Mouse (Mus musculus): ENCODE results near the gene Tm2d1. TPM values are rescaled to one million over a fixed set of nuclear protein-coding genes. Genes with fewer than 3 reads are reported as not detected.
A peak's percentile ranks its signal among the peaks of the same experiment; 100 is the strongest.

Gene Tm2d1
- polyA plus RNA-seq, 1 experiment, result 11.8 TPM

- no peak overlapping the region for H3K4me3 ChIP-seq (ENCODE audit: low read depth, low read length)
- peaks cover 2% of the 10 kb centered on the region; the same call in 1 of the 2 replicates for H3K27me3 ChIP-seq (ENCODE audit: control insufficient read depth, insufficient read depth, low read length)
- TF ChIP-seq CTCF (IDR thresholded peaks at IDR 0.05; ENCODE audit: extremely low read depth, insufficient read length, insufficient replicate concordance, low read depth, low read length) (no peak), POLR2A (IDR thresholded peaks at IDR 0.05; ENCODE audit: low read depth, low read length) (no peak)
- no peaks in the 10 kb centered on the region for H3K4me1 ChIP-seq (ENCODE audit: control insufficient read depth, insufficient read depth, insufficient read length, low read length)
- 73% methylated on average over 8 of the region's 8 CpGs for WGBS
- H3K27ac ChIP-seq (ENCODE audit: insufficient read depth, low read depth, low read length), result no peak overlapping the region
- no peaks in the 10 kb centered on the region for H3K36me3 ChIP-seq (ENCODE audit: control insufficient read depth, insufficient read depth, low read length)
Observed at GRCm38 (mm10) chr4:98335726-98336125, 47.4 kb downstream of the Tm2d1 start.

DNA sequence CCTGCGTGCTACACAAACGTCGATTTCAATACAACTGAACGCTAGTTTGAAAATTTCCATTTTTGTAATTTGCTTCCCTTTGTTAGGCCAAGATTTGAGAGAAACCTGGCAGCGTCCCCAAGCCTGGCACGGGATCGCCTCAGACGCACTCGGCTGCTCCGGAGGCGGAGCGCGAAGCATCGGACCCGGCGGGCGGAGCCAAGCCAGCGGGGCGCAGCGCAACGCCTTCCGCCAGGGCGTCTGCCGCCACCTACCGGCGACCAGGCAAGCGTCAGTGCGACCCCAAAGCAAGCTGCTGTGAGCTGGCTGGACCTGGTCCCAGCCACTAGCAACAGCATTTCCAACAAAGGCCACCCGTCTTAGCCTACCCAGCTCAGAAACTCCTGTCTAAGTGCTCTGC lies 60.9 kb downstream of the Tm2d1 start:
- peak; percentile 89 for TF ChIP-seq CTCF (IDR thresholded peaks at IDR 0.05; ENCODE audit: extremely low read depth, insufficient read length, insufficient replicate concordance, low read depth, low read length)
- TF ChIP-seq POLR2A (IDR thresholded peaks at IDR 0.05; ENCODE audit: low read depth, low read length), result no peak
- Histone ChIP-seq H3K27ac (ENCODE audit: insufficient read depth, low read depth, low read length) (0 out of 2 replicates have a peak overlapping the region, but pooled peaks have one; percentile 7), H3K36me3 (ENCODE audit: control insufficient read depth, insufficient read depth, low read length) (no peaks in the 10 kb centered on the region), H3K4me1 (ENCODE audit: control insufficient read depth, insufficient read depth, insufficient read length, low read length) (no peaks in the 10 kb centered on the region), H3K4me3 (ENCODE audit: low read depth, low read length) (peak overlapping the region; percentile 47), H3K27me3 (ENCODE audit: control insufficient read depth, insufficient read depth, low read length) (no peaks in the 10 kb centered on the region)
- WGBS, result under 1% methylated on average over 29 of the region's 29 CpGs

DNA sequence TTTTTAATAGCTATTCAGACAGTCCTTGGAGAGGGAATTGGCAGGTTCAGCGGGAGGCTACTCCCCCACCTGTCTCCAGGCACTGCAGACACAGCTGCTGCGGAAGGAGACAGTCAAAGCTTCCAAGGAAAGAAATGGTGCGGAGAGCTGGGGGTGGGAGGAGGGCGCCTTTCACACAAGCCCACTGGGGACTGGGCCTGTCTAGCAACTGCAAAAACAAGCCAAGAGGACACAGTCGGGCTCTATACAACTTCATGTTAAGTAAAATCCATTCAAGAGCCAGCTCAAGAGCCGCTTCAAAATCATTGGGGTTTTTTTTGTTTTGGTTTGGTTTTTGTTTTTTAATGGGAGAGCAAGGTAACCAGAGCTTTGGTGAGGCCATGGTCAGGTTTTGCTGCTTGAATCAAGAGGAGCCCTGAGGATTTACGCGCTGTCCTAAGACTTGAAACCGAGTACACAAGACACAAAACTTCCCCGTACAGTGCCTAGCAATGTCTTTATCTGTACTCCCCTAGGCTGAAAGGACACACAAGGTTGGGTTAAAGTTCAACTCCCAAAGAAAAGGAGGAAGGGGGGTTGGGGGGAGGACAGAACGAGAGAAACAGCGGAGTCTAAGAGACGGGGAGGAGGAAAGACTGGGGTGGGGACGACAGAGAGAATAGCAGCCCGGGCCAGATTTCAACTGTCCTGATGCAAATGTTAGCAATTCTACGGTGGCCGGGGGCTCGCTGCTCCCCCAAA lies 61.6 kb downstream of the Tm2d1 start:
- TF ChIP-seq POLR2A (IDR thresholded peaks at IDR 0.05; ENCODE audit: low read depth, low read length) (no peak), CTCF (IDR thresholded peaks at IDR 0.05; ENCODE audit: extremely low read depth, insufficient read length, insufficient replicate concordance, low read depth, low read length) (no peak)
- H3K36me3 ChIP-seq (ENCODE audit: control insufficient read depth, insufficient read depth, low read length), result no peaks in the 10 kb centered on the region
- H3K27me3 ChIP-seq (ENCODE audit: control insufficient read depth, insufficient read depth, low read length), result no peaks in the 10 kb centered on the region
- no peaks in the 10 kb centered on the region for H3K4me1 ChIP-seq (ENCODE audit: control insufficient read depth, insufficient read depth, insufficient read length, low read length)
- H3K27ac ChIP-seq (ENCODE audit: insufficient read depth, low read depth, low read length), result 0 out of 2 replicates have a peak overlapping the region, but pooled peaks have one; percentile 7
- H3K4me3 ChIP-seq (ENCODE audit: low read depth, low read length), result peak overlapping the region; percentile 47
- 11% methylated on average over 18 of the region's 18 CpGs for WGBS

DNA sequence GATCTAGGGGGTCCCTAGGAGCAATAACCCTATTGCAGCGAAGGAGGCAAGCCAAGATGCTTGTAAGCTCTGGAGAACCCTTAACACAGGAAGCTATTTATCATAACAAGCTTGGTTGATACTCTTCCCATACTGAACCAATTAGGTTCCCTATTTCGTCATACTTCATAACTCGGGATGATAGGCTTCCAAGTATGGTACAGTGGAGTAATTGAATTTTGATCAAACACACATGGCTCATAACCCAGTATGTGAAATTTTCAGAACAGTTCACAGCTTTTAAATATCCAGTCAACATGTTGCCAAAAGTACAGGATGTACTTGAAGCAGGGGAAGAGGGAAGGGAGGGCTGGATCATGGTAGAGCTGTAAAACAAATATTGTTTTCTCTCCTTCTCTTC lies 64.3 kb downstream of the Tm2d1 start:
- WGBS, result 75% methylated on average over 3 of the region's 3 CpGs
- Histone ChIP-seq H3K4me3 (ENCODE audit: low read depth, low read length) (no peak overlapping the region), H3K27ac (ENCODE audit: insufficient read depth, low read depth, low read length) (no peak overlapping the region)

GRCm38 (mm10) chr4:98317149-98317548 lies 66.0 kb downstream of the Tm2d1 start:
- no peak overlapping the region for H3K27ac ChIP-seq (ENCODE audit: insufficient read depth, low read depth, low read length)
- WGBS, result 88% methylated on average over 2 of the region's 2 CpGs
- no peak overlapping the region for H3K4me3 ChIP-seq (ENCODE audit: low read depth, low read length)
- no peaks in the 10 kb centered on the region for H3K4me1 ChIP-seq (ENCODE audit: control insufficient read depth, insufficient read depth, insufficient read length, low read length)
- no peaks in the 10 kb centered on the region for H3K36me3 ChIP-seq (ENCODE audit: control insufficient read depth, insufficient read depth, low read length)
- TF ChIP-seq POLR2A (IDR thresholded peaks at IDR 0.05; ENCODE audit: low read depth, low read length) (no peak), CTCF (IDR thresholded peaks at IDR 0.05; ENCODE audit: extremely low read depth, insufficient read length, insufficient replicate concordance, low read depth, low read length) (no peak)
- H3K27me3 ChIP-seq (ENCODE audit: control insufficient read depth, insufficient read depth, low read length), result no peaks in the 10 kb centered on the region

More for the DNA sequence above, 64.3 kb downstream of the Tm2d1 start:
- TF ChIP-seq CTCF (IDR thresholded peaks at IDR 0.05; ENCODE audit: extremely low read depth, insufficient read length, insufficient replicate concordance, low read depth, low read length) (no peak), POLR2A (IDR thresholded peaks at IDR 0.05; ENCODE audit: low read depth, low read length) (no peak)
- Histone ChIP-seq H3K36me3 (ENCODE audit: control insufficient read depth, insufficient read depth, low read length) (no peaks in the 10 kb centered on the region), H3K4me1 (ENCODE audit: control insufficient read depth, insufficient read depth, insufficient read length, low read length) (no peaks in the 10 kb centered on the region), H3K27me3 (ENCODE audit: control insufficient read depth, insufficient read depth, low read length) (no peaks in the 10 kb centered on the region)

Other genes with a start within 250 kb of the Tm2d1 start
- 12.9 and 29.6 TPM in 2 replicates for gene Patj, start 12.5 kb upstream of the Tm2d1 start, polyA plus RNA-seq (2012; rRNA removed)

Measured in small intestine, adult 2 months (tissue).